Mouse (Mus musculus) cerebellum, adult 9-11 months (tissue): ENCODE measurements around the gene Mutyh.
"Not testable (repeated sequence)": the region's sequence is repeated elsewhere in the genome, so short reads cannot be mapped to it uniquely, and the experiment has no call there.

Source experiments
- DNase-seq: peaks from one replicate; pipeline ENCODE4 v3.0.0; 2022

Gene Mutyh

GRCm38 (mm10) chr4:116821694-116822016, 14.1 kb downstream of the Mutyh start, which contains the start of gene Hpdl:
TSS of gene Hpdl (minus strand) at chr4:116821707.
- DNase-seq = no peak

GRCm38 (mm10) chr4:116824541-116825004, 17.1 kb downstream of the Mutyh start:
- peak; percentile 82 for DNase-seq

- DNase-seq = peak; percentile 69
These were observed 20.3 kb downstream of the Mutyh start for GRCm38 (mm10) chr4:116827819-116828218.

GRCm38 (mm10) chr4:116829364-116830069, 22.0 kb downstream of the Mutyh start:
- DNase-seq = no peak

- no peak for DNase-seq
These were observed 22.5 kb downstream of the Mutyh start for GRCm38 (mm10) chr4:116830070-116830368.

- no peak for DNase-seq
These were observed 31.5 kb downstream of the Mutyh start for GRCm38 (mm10) chr4:116838999-116839398.

- not testable (repeated sequence) for DNase-seq
These were observed 32.6 kb downstream of the Mutyh start for GRCm38 (mm10) chr4:116840096-116840495.

GRCm38 (mm10) chr4:116840841-116841240, 33.3 kb downstream of the Mutyh start:
- no peak for DNase-seq

- no peak for DNase-seq
These were observed 36.8 kb downstream of the Mutyh start for GRCm38 (mm10) chr4:116844324-116844723.

GRCm38 (mm10) chr4:116849901-116850300, 42.4 kb downstream of the Mutyh start:
- DNase-seq = no peak

GRCm38 (mm10) chr4:116854286-116854685, 46.8 kb downstream of the Mutyh start:
- no peak for DNase-seq

GRCm38 (mm10) chr4:116857203-116857602, 49.7 kb downstream of the Mutyh start:
- no peak for DNase-seq

- DNase-seq = no peak
These were observed 52.2 kb downstream of the Mutyh start for GRCm38 (mm10) chr4:116859711-116860110.

GRCm38 (mm10) chr4:116862023-116862422, 54.5 kb downstream of the Mutyh start:
- DNase-seq = no peak
